Mouse (Mus musculus) effector memory CD4-positive, alpha-beta T cell, adult 7 months (primary cell): ENCODE results near the gene Syt2. TPM values are rescaled to one million over a fixed set of nuclear protein-coding genes. Genes with fewer than 3 reads are reported as not detected.

Experiments
- polyA plus RNA-seq: library from polyadenylated mRNA; unstranded; fragments of 100-300 nt; shearing (Covaris generic); gene quantifications from one replicate; pipeline ENCODE4 v1.2.1, GENCODE M21; 2017

The Syt2 gene
- 0.79 TPM for polyA plus RNA-seq

GRCm38 (mm10) chr1:134646261-134646962, at the start of gene Syt2:
Gene Syt2, plus strand, starts transcription at chr1:134646677.

Other genes starting within 250 kb of the Syt2 start
- gene Cyb5r1, start 241.1 kb upstream of the Syt2 start, polyA plus RNA-seq, result 23.7 TPM
- gene Adipor1, start 231.3 kb upstream of the Syt2 start, polyA plus RNA-seq, result 119 TPM
- gene Klhl12, start 191.1 kb upstream of the Syt2 start, polyA plus RNA-seq, result 24.5 TPM
- 30.5 TPM for gene Rabif, start 152.0 kb upstream of the Syt2 start, polyA plus RNA-seq
- gene Mgat4e, start 97.0 kb upstream of the Syt2 start, polyA plus RNA-seq, result not detected
- gene Kdm5b, start 86.5 kb upstream of the Syt2 start, polyA plus RNA-seq, result 33.5 TPM